Mouse (Mus musculus): ENCODE data around the gene Ggt6. TPM values are rescaled to one million over a fixed set of nuclear protein-coding genes. Genes with fewer than 3 reads are reported as not detected.

Ggt6 gene
- polyA plus RNA-seq, 1 experiment from 2014 or later = not detected

DNA sequence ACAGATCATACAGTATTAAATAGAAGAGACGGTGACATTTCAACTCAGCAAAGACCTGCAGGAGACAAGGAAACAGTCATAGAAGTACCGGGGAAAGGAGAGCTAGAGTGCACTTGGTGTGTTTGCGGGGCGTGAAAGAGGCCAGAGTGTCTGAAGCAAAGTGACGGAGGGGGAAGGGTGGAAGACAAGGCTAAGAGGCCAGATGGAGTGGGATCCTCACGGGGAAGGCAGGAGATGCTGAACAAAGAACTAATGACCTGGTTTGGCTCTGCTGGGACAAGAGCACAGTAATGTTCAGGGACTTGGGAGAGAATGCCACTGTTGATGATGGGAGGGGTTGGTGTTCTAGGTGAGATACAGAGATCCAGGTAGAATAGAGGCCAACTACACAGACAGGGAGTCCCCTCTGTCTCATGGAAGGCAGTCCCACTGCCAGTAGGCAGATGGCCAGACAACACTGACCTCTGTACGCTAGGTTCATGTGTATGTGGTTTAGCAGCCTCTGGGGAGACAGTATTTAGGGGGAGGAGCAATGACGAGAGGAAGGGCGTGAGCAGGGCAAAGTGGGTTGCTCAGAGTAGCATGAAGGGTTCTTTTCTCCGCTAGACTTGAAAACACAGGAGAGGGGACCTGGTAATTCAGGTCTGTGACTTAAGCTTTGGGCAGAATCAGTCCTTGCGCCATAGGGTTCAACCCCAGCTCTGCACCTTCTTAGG lies 30.8 kb downstream of the Ggt6 start:
- no peak for DNase-seq
- H3K36me3 ChIP-seq = peaks cover 16% of the 10 kb centered on the region
- H3K4me2 ChIP-seq = peak overlapping the region; percentile 49
- H3K27me3 ChIP-seq = no peaks in the 10 kb centered on the region
- H3K9ac ChIP-seq = peak overlapping the region; percentile 30
- no peaks in the 10 kb centered on the region for H3K9me3 ChIP-seq (replicated peaks)
- peak; percentile 51 for ATAC-seq (ENCODE audit: low read depth)
- 56% methylated on average over 11 of the region's 11 CpGs for WGBS (ENCODE audit: insufficient replicate concordance)
- peaks cover 76% of the 10 kb centered on the region for H3K4me1 ChIP-seq (replicated peaks)
- H3K27ac ChIP-seq = peak overlapping the region; percentile 78
- no peak overlapping the region; the same call in 1 of the 2 replicates for H3K4me3 ChIP-seq (replicated peaks)

DNA sequence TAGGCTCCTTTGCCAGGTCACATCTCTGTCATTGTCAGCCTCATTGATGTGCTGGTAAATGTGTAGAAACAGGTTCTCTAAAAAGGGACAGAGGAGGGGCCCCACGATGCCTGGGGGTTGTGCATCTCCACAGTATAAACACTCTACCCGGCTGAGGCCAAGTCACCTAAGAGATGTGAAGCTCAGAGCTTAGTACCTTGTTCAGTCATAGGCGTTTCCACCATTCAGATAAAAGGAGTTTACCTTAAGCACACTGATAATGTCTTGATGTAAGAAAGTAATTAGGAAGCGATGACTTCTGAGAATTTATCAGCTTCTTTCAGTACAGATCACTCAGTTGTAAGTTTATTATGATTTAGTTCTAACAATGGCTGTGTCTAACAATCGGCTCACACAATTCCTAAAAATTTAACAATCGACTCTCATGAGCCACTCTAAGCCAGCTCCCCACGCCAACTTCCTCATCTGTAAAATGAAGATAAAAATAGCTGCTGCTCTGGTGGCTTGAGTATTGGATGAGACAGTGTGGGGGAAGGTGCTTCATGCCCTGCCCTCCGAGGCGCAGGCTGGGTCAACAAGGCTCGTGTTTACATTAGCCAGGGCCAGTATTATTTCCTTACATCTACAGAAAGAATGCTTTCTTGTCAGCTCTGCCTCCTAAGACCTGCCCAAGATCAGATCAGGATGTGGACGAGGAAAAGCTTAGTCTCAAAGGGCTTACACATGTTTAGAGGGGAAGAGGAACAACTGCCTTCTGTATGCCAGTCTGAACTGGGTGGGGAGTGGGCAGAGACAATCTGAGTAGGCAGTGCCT lies 31.6 kb downstream of the Ggt6 start:
- WGBS (ENCODE audit: insufficient replicate concordance) = 2% methylated on average over 11 of the region's 11 CpGs
- H3K27ac ChIP-seq = peak overlapping the region; percentile 78
- no peak overlapping the region; the same call in 1 of the 2 replicates for H3K4me3 ChIP-seq (replicated peaks)
- H3K9me3 ChIP-seq (replicated peaks) = no peaks in the 10 kb centered on the region
- H3K9ac ChIP-seq = peak overlapping the region; percentile 30
- ATAC-seq (ENCODE audit: low read depth) (peak; percentile 79), DNase-seq (peak; percentile 47)
- peak overlapping the region; percentile 49 for H3K4me2 ChIP-seq
- H3K27me3 ChIP-seq = no peaks in the 10 kb centered on the region
- peaks cover 16% of the 10 kb centered on the region for H3K36me3 ChIP-seq
- peaks cover 81% of the 10 kb centered on the region for H3K4me1 ChIP-seq (replicated peaks)

GRCm38 (mm10) chr11:72468525-72468924 lies 33.2 kb downstream of the Ggt6 start:
- no peaks in the 10 kb centered on the region for H3K27me3 ChIP-seq
- no peak overlapping the region for H3K9ac ChIP-seq
- no peaks in the 10 kb centered on the region for H3K9me3 ChIP-seq (replicated peaks)
- DNase-seq (no peak), ATAC-seq (ENCODE audit: low read depth) (no peak)
- 72% methylated on average over 5 of the region's 5 CpGs for WGBS (ENCODE audit: insufficient replicate concordance)
- peaks cover 89% of the 10 kb centered on the region for H3K4me1 ChIP-seq (replicated peaks)
- H3K36me3 ChIP-seq = peaks cover 7% of the 10 kb centered on the region
- no peak overlapping the region for H3K4me3 ChIP-seq (replicated peaks)
- H3K4me2 ChIP-seq = no peak overlapping the region
- peak overlapping the region; percentile 78 for H3K27ac ChIP-seq

- ATAC-seq (ENCODE audit: low read depth) (peak; percentile 26; the same call in 1 of the 2 replicates), DNase-seq (no peak)
- H3K4me3 ChIP-seq (replicated peaks) = no peak overlapping the region
- no peak overlapping the region for H3K4me2 ChIP-seq
- WGBS (ENCODE audit: insufficient replicate concordance) = 47% methylated on average over 5 of the region's 5 CpGs
- H3K27ac ChIP-seq = peak overlapping the region; percentile 64
- H3K9ac ChIP-seq = no peak overlapping the region
- H3K9me3 ChIP-seq (replicated peaks) = no peaks in the 10 kb centered on the region
- H3K27me3 ChIP-seq = no peaks in the 10 kb centered on the region
- H3K36me3 ChIP-seq = peaks cover 3% of the 10 kb centered on the region; the same call in 1 of the 2 replicates
- H3K4me1 ChIP-seq (replicated peaks) = peaks cover 96% of the 10 kb centered on the region
These were observed 33.9 kb downstream of the Ggt6 start for GRCm38 (mm10) chr11:72469217-72469616.

GRCm38 (mm10) chr11:72470004-72470403 lies 34.7 kb downstream of the Ggt6 start:
- Histone ChIP-seq H3K9me3 (replicated peaks) (no peaks in the 10 kb centered on the region), H3K4me3 (replicated peaks) (no peak overlapping the region), H3K4me2 (no peak overlapping the region), H3K27ac (peak overlapping the region; percentile 54), H3K4me1 (replicated peaks) (peaks cover 97% of the 10 kb centered on the region), H3K36me3 (no peaks in the 10 kb centered on the region), H3K9ac (no peak overlapping the region), H3K27me3 (no peaks in the 10 kb centered on the region)
- WGBS (ENCODE audit: insufficient replicate concordance) = 45% methylated on average over 4 of the region's 4 CpGs
- ATAC-seq (ENCODE audit: low read depth) = no peak
- no peak for DNase-seq

DNA sequence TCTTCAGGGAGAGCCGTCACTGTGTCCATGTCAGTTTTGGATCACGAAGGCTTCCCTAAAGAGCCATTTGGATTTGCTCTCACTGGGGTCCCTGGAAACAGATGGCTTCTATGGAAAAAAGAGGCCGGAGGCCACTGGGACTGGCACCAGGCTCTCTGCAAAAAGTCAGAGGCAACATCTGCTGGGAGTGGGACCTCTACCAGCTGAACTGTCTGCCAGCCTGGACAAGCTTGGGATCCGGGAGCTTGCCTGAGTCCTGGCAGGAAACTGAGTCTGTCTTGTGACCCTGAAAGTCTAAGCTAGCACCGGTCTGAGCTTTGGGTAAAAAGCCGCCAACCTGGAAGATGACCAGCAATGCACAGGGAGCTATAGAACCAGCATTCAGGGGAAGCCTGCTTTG lies 36.1 kb downstream of the Ggt6 start:
- Histone ChIP-seq H3K9ac (no peak overlapping the region), H3K36me3 (no peaks in the 10 kb centered on the region), H3K27me3 (no peaks in the 10 kb centered on the region), H3K9me3 (replicated peaks) (no peaks in the 10 kb centered on the region), H3K27ac (no peak overlapping the region), H3K4me1 (replicated peaks) (peaks cover 99% of the 10 kb centered on the region), H3K4me3 (replicated peaks) (no peak overlapping the region), H3K4me2 (no peak overlapping the region)
- DNase-seq = no peak
- WGBS (ENCODE audit: insufficient replicate concordance) = 73% methylated on average over 6 of the region's 6 CpGs
- no peak for ATAC-seq (ENCODE audit: low read depth)

DNA sequence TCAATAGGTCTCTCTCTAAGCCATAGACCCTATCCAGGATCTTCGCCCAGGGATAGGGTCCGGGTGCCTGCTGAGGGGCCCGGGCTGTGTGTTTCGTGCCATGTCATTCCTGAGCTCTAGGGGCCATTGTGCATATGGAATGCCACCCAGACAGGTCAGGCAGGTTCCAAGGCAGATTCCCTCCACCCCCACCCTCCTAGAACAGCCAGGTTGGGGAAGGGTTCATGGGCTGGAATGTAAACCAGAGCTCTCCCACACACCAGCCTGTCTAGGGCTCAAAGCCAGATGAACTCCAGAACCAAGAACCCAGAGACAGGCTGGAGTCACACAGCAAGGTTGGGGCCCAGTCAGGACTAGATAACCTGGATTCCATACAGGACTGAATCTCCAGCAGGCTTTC lies 38.2 kb downstream of the Ggt6 start:
- H3K4me1 ChIP-seq (replicated peaks) = peaks cover 99% of the 10 kb centered on the region
- H3K4me3 ChIP-seq (replicated peaks) = no peak overlapping the region
- H3K4me2 ChIP-seq = no peak overlapping the region
- 70% methylated on average over 4 of the region's 4 CpGs for whole genome bisulfite sequencing (ENCODE audit: insufficient replicate concordance)
- no peaks in the 10 kb centered on the region for H3K36me3 ChIP-seq
- H3K9ac ChIP-seq = no peak overlapping the region
- H3K27me3 ChIP-seq = no peaks in the 10 kb centered on the region
- no peak for ATAC-seq (ENCODE audit: low read depth)
- no peak for DNase-seq
- no peak overlapping the region for H3K27ac ChIP-seq
- H3K9me3 ChIP-seq (replicated peaks) = no peaks in the 10 kb centered on the region

DNA sequence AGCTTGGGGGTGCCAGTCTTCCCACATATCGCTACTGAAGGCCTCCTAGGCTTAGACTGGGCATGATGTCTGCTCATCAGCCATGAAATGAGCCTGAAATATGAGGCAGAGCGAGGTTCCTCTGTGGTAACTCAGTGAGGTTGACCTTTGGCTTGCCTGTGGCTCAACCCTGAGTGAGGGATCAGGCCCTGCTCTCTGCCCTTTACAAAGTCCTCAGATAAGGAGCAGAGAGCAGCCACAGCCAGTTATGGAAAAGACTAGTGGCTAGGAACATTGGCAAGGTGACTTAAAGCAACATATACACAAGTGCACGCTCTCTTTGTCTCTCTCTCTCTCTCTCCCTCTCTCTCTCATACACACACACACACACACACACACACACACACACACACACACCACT lies 39.6 kb downstream of the Ggt6 start:
- Histone ChIP-seq H3K9me3 (replicated peaks) (no peaks in the 10 kb centered on the region), H3K36me3 (no peaks in the 10 kb centered on the region), H3K4me3 (replicated peaks) (no peak overlapping the region), H3K27me3 (no peaks in the 10 kb centered on the region), H3K4me2 (peak overlapping the region; percentile 42; the same call in 1 of the 2 replicates), H3K9ac (no peak overlapping the region; the same call in 1 of the 2 replicates), H3K27ac (peak overlapping the region; percentile 72), H3K4me1 (replicated peaks) (peaks cover 99% of the 10 kb centered on the region)
- 25% methylated on average over 3 of the region's 3 CpGs for WGBS (ENCODE audit: insufficient replicate concordance)
- DNase-seq = no peak
- peak; percentile 49 for ATAC-seq (ENCODE audit: low read depth)

- Histone ChIP-seq H3K27ac (peak overlapping the region; percentile 72), H3K9me3 (replicated peaks) (no peaks in the 10 kb centered on the region), H3K9ac (no peak overlapping the region; the same call in 1 of the 2 replicates), H3K4me3 (replicated peaks) (no peak overlapping the region), H3K27me3 (no peaks in the 10 kb centered on the region), H3K4me1 (replicated peaks) (peaks cover 99% of the 10 kb centered on the region), H3K36me3 (no peaks in the 10 kb centered on the region), H3K4me2 (peak overlapping the region; percentile 42)
- ATAC-seq (ENCODE audit: low read depth) = peak; percentile 76
- DNase-seq = no peak
- WGBS (ENCODE audit: insufficient replicate concordance) = 12% methylated on average over 7 of the region's 7 CpGs
These were observed 40.1 kb downstream of the Ggt6 start for GRCm38 (mm10) chr11:72475408-72475807.

DNA sequence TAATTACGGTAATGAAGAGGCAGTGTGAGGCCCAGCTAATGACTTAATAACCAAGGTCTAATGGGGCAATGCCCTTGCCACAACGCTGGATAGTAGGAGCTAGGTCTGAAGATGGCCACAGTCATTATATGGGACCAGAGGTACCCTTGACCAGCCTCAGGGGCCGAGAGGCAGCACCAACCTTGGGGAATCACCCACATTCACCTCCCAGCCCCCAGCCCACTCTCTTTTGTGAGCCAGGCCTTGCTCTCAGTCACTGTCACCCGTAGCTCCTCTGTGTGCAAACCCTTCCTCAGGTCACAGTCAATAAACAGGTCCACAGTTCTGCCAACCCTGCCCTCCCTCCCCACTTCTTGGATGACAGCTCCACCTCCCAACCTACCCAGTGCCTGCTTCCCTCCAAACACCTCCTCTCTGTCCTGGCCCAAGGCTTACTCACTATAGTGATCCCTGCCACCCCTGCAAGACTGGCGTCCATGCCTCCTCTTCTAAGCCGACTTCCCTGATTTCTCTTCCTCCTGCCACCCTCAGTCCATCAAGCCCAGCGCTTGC lies 40.8 kb downstream of the Ggt6 start:
- no peaks in the 10 kb centered on the region for H3K36me3 ChIP-seq
- H3K4me2 ChIP-seq = peak overlapping the region; percentile 42
- no peaks in the 10 kb centered on the region for H3K9me3 ChIP-seq (replicated peaks)
- H3K27ac ChIP-seq = peak overlapping the region; percentile 72
- H3K9ac ChIP-seq = no peak overlapping the region; the same call in 1 of the 2 replicates
- 28% methylated on average over 7 of the region's 7 CpGs for WGBS (ENCODE audit: insufficient replicate concordance)
- H3K27me3 ChIP-seq = no peaks in the 10 kb centered on the region
- DNase-seq (no peak), ATAC-seq (ENCODE audit: low read depth) (no peak)
- H3K4me3 ChIP-seq (replicated peaks) = no peak overlapping the region
- H3K4me1 ChIP-seq (replicated peaks) = peaks cover 99% of the 10 kb centered on the region

DNA sequence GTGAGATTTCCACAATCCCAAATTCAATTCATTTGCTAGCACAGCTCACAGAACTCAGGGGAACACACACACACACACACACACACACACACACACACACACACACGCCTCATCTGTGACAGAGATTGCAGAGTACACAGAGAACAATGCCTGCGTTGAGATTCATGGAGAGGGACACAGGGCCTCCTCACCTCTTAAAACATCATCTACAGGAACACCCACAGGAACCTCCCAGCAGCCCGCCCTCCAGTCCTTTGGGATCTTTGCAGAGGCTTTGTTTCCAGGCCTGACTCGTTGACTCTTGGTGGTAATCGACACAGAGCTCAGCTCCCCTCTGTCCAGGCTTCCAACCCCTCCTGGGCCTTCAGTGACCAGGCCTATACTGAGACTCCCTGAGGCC lies 41.9 kb downstream of the Ggt6 start:
- Histone ChIP-seq H3K4me1 (replicated peaks) (peaks cover 100% of the 10 kb centered on the region), H3K9me3 (replicated peaks) (no peaks in the 10 kb centered on the region), H3K27ac (peak overlapping the region; percentile 51; the same call in 1 of the 2 replicates), H3K36me3 (no peaks in the 10 kb centered on the region), H3K4me3 (replicated peaks) (no peak overlapping the region), H3K27me3 (no peaks in the 10 kb centered on the region), H3K9ac (no peak overlapping the region), H3K4me2 (no peak overlapping the region)
- DNase-seq (no peak), ATAC-seq (ENCODE audit: low read depth) (no peak)
- WGBS (ENCODE audit: insufficient replicate concordance) = 26% methylated on average over 5 of the region's 5 CpGs
